Mouse (Mus musculus) forebrain, postnatal 0 days (tissue): ENCODE results near the gene Xpnpep3. TPM values are rescaled to one million over a fixed set of nuclear protein-coding genes. Genes with fewer than 3 reads are reported as not detected.

Experiments used
- ATAC-seq: fragments of 200-750 bp; cut with Nextera tagmentation; 2 replicates; pipeline ENCODE4 v1.8.0; 2017; ENCODE audit warnings: mild to moderate bottlenecking, moderate library complexity
- DNase-seq: peaks from one replicate; pipeline ENCODE4 v3.0.0-alpha.2; 2015
- H3K27ac ChIP-seq: fragments of 300-500 bp; sonication (generic); 2 replicates; pipeline ENCODE4 v1.5.1; 2014; ENCODE audit warnings: low read depth, mild to moderate bottlenecking, antibody characterized with exemption, low read length, moderate library complexity, mixed read lengths
- H3K27me3 ChIP-seq: fragments of 300-500 bp; sonication (generic); 2 replicates; pipeline ENCODE4 v1.6.1; 2014; ENCODE audit warnings: mild to moderate bottlenecking, low read length, mixed read lengths; ENCODE audit not compliant: insufficient read depth
- H3K36me3 ChIP-seq: fragments of 300-500 bp; sonication (generic); 2 replicates; pipeline ENCODE4 v1.6.1; 2014; ENCODE audit warnings: mild to moderate bottlenecking, moderate library complexity; ENCODE audit not compliant: insufficient read depth
- H3K4me1 ChIP-seq: fragments of 300-500 bp; sonication (generic); 2 replicates; pipeline ENCODE4 v1.6.1; 2014; ENCODE audit warnings: antibody characterized with exemption; ENCODE audit not compliant: insufficient read depth
- H3K4me2 ChIP-seq: fragments of 300-500 bp; sonication (generic); 2 replicates; pipeline ENCODE4 v1.6.1; 2014; ENCODE audit warnings: low read depth, mild to moderate bottlenecking, moderate library complexity
- H3K4me3 ChIP-seq: fragments of 300-500 bp; sonication (generic); 2 replicates; pipeline ENCODE4 v1.5.1; 2014; ENCODE audit warnings: low read depth, low read length, mixed read lengths
- H3K9ac ChIP-seq: fragments of 300-500 bp; sonication (generic); 2 replicates; pipeline ENCODE4 v1.6.1; 2014; ENCODE audit warnings: mild to moderate bottlenecking
- H3K9me3 ChIP-seq: fragments of 300-500 bp; sonication (generic); 2 replicates; pipeline ENCODE4 v1.6.1; 2016; ENCODE audit warnings: low read length
- CTCF ChIP-seq: sonication (generic); IDR thresholded peaks from 2 replicates; pipeline ENCODE4 v1.5.1; 2016; ENCODE audit warnings: antibody characterized with exemption, control low read depth, low read depth
- WGBS: fragments of 180-500 bp; shearing (Covaris S2); extraction: QIAGEN DNeasy Blood & Tissue Kit; methylation state at CpG from one replicate; pipeline ENCODE4 v1.1.7; 2014; 5-methylcytosine and 5-hydroxymethylcytosine counted together
- polyA plus RNA-seq: library from polyadenylated mRNA; unstranded; fragments of >200 nt; fragmentation: Nextera tagmentation; extraction: Ambion mirVana; gene quantifications from 2 replicates; pipeline ENCODE4 v1.2.1, GENCODE M21; 2015
- total RNA-seq: library from RNA; depleted of rRNA; stranded (reverse); fragments of >200 nt; gene quantifications from 2 replicates; pipeline ENCODE4 v1.2.3, GENCODE M21; 2014

Gene Xpnpep3
- total and polyA plus RNA-seq, 2 experiments from 2014 or later = 7.4 to 8.5 TPM

- 0 out of 2 replicates have a peak, but pooled peaks cover 6% of the 10 kb centered on the region for H3K4me1 ChIP-seq
- DNase-seq (no peak), ATAC-seq (no peak)
- no peak overlapping the region for H3K27ac ChIP-seq
- H3K4me2 ChIP-seq = no peak overlapping the region
- no peaks in the 10 kb centered on the region for H3K27me3 ChIP-seq
- 78% methylated on average over 7 of the region's 7 CpGs for WGBS
- H3K4me3 ChIP-seq = no peak overlapping the region
- peak; percentile 20; the same call in 1 of the 2 replicates for TF ChIP-seq CTCF
- H3K36me3 ChIP-seq = 0 out of 2 replicates have a peak, but pooled peaks cover 6% of the 10 kb centered on the region
- H3K9ac ChIP-seq = no peak overlapping the region
- H3K9me3 ChIP-seq = 0 out of 2 replicates have a peak, but pooled peaks cover 6% of the 10 kb centered on the region
Measured at GRCm38 (mm10) chr15:81461523-81461922, 61.6 kb downstream of the Xpnpep3 start.

- WGBS = 75% methylated on average over 12 of the region's 12 CpGs
- Histone ChIP-seq H3K27me3 (no peaks in the 10 kb centered on the region), H3K4me1 (peaks cover 14% of the 10 kb centered on the region), H3K9ac (peak overlapping the region; percentile 77), H3K4me2 (peak overlapping the region; percentile 79), H3K9me3 (0 out of 2 replicates have a peak, but pooled peaks cover 6% of the 10 kb centered on the region), H3K27ac (peak overlapping the region; percentile 91), H3K36me3 (peaks cover 7% of the 10 kb centered on the region; the same call in 1 of the 2 replicates), H3K4me3 (peak overlapping the region; percentile 66)
- no peak for ATAC-seq
- no peak for TF ChIP-seq CTCF
- no peak for DNase-seq
Measured at GRCm38 (mm10) chr15:81465016-81465660, 65.2 kb downstream of the Xpnpep3 start.

GRCm38 (mm10) chr15:81465901-81466737, 66.2 kb downstream of the Xpnpep3 start, which contains the start of gene Rbx1:
Gene Rbx1 (plus strand): TSS chr15:81466296.
- H3K9me3 ChIP-seq = 0 out of 2 replicates have a peak, but pooled peaks cover 6% of the 10 kb centered on the region
- H3K4me1 ChIP-seq = peaks cover 14% of the 10 kb centered on the region
- WGBS = 4% methylated on average over 56 of the region's 62 CpGs
- peak; percentile 99 for DNase-seq
- peak within 1 kb of the TSS; percentile 91 for H3K27ac ChIP-seq
- peak; percentile 98 for ATAC-seq
- TF ChIP-seq CTCF = no peak
- no peaks in the 10 kb centered on the region for H3K27me3 ChIP-seq
- H3K9ac ChIP-seq = peak within 1 kb of the TSS; percentile 77
- peak within 1 kb of the TSS; percentile 79 for H3K4me2 ChIP-seq
- H3K4me3 ChIP-seq = peak within 1 kb of the TSS; percentile 66
- peaks cover 12% of the 10 kb centered on the region for H3K36me3 ChIP-seq

- Histone ChIP-seq H3K4me2 (peak overlapping the region; percentile 59), H3K4me1 (peaks cover 14% of the 10 kb centered on the region), H3K9ac (peak overlapping the region; percentile 77), H3K9me3 (0 out of 2 replicates have a peak, but pooled peaks cover 6% of the 10 kb centered on the region), H3K36me3 (peaks cover 18% of the 10 kb centered on the region), H3K27me3 (no peaks in the 10 kb centered on the region), H3K27ac (peak overlapping the region; percentile 91), H3K4me3 (peak overlapping the region; percentile 66)
- no peak for DNase-seq
- no peak for ATAC-seq
- under 1% methylated on average over 15 of the region's 15 CpGs for WGBS
- no peak for TF ChIP-seq CTCF
Measured at GRCm38 (mm10) chr15:81466738-81467113, 66.8 kb downstream of the Xpnpep3 start.

- peaks cover 56% of the 10 kb centered on the region for H3K36me3 ChIP-seq
- no peaks in the 10 kb centered on the region for H3K9me3 ChIP-seq
- H3K4me1 ChIP-seq = peaks cover 8% of the 10 kb centered on the region
- H3K27ac ChIP-seq = no peak overlapping the region
- no peaks in the 10 kb centered on the region for H3K27me3 ChIP-seq
- no peak overlapping the region for H3K4me2 ChIP-seq
- no peak overlapping the region for H3K9ac ChIP-seq
- no peak for TF ChIP-seq CTCF
- no peak for ATAC-seq
- no peak overlapping the region for H3K4me3 ChIP-seq
- no peak for DNase-seq
- WGBS = 89% methylated on average over 8 of the region's 8 CpGs
Measured at GRCm38 (mm10) chr15:81470735-81471134, 70.8 kb downstream of the Xpnpep3 start.

- H3K27me3 ChIP-seq = no peaks in the 10 kb centered on the region
- no peak overlapping the region for H3K9ac ChIP-seq
- no peak overlapping the region for H3K4me3 ChIP-seq
- H3K9me3 ChIP-seq = no peaks in the 10 kb centered on the region
- peaks cover 5% of the 10 kb centered on the region for H3K4me1 ChIP-seq
- 92% methylated on average over 5 of the region's 5 CpGs for WGBS
- H3K4me2 ChIP-seq = no peak overlapping the region
- no peak for TF ChIP-seq CTCF
- no peak for DNase-seq
- ATAC-seq = no peak
- no peak overlapping the region for H3K27ac ChIP-seq
- H3K36me3 ChIP-seq = peaks cover 60% of the 10 kb centered on the region
Measured at GRCm38 (mm10) chr15:81472256-81472655, 72.3 kb downstream of the Xpnpep3 start.
